Mouse (Mus musculus) bone marrow macrophage, adult 2 months (primary cell): Measurements from ENCODE around the gene Tnfsf12. TPM values are rescaled to one million over a fixed set of nuclear protein-coding genes. Genes with fewer than 3 reads are reported as not detected.

Experiments
- H3K27ac ChIP-seq: 2 replicates; pipeline ENCODE4 v1.5.1; 2012; ENCODE audit warnings: low read depth, low read length; ENCODE audit not compliant: insufficient read depth
- H3K4me1 ChIP-seq: 2 replicates; pipeline ENCODE4 v1.6.1; 2012; ENCODE audit warnings: low read length; ENCODE audit not compliant: control insufficient read depth, insufficient read depth
- H3K4me3 ChIP-seq: 2 replicates; pipeline ENCODE4 v1.5.1; 2012; ENCODE audit warnings: mild to moderate bottlenecking, low read length, moderate library complexity; ENCODE audit not compliant: insufficient read depth
- CTCF ChIP-seq: IDR thresholded peaks from 2 replicates; pipeline ENCODE4 v1.5.1; 2012; ENCODE audit warnings: low read depth, mild to moderate bottlenecking, low read length, moderate library complexity
- POLR2A ChIP-seq: IDR thresholded peaks from 2 replicates; pipeline ENCODE4 v1.6.1; 2012; ENCODE audit warnings: mild to moderate bottlenecking, low read depth, low read length, borderline replicate concordance
- polyA plus RNA-seq: library from polyadenylated mRNA; stranded (reverse); fragments of >200 nt; gene quantifications from 2 replicates; pipeline ENCODE4 v1.2.4, GENCODE M21; 2012; ENCODE audit not compliant: missing spikeins, insufficient read depth, insufficient read length

The Tnfsf12 gene
- polyA plus RNA-seq, 1 experiment, result 97.6 TPM

DNA sequence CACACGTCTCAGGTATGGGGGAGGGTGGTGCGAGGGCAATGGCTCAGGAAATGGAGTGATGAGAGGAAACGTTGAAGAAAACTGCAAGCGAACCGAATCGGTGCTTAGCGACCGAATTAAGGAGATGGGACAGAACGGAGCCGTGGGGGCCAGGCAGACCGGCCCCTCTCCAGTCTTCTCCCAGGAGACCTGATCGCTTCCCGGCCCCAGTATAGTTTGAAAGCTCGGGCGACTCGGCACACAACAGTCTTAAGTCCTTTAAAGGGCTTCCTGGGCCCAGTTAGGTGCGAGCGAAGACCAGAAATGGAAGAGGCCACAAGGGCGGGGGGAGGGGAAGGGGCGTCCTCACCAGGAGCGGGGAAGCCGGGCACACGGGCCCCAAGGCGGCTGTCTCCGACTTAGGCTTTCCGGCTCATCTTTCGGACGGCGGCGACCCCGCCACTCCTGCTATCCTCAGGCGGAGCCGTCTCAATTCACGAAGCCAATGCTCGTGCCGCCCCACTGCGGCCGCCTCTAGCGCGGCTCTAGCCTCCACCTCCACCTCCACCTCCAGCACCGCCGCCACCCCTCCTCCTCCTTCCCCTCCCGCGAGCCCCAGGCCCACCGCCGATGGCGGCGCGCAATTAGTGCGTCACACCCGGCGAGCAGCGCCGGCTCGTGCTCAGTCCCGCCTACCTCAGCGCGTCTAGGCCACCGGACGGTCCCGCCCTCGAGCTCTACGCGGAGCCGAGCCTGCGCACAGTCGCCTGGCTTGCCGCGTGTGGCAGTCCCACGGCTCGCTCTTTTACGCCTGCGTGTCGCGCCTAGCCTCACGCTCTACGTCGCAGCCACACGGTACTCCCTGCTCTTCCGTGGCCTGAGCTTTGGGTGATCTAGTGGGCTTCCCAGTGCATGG, 14.1 kb downstream of the Tnfsf12 start, which contains the start of gene Senp3:
Gene Senp3 (minus strand): TSS at position 771 of the 895 bp plus-strand sequence.
- H3K4me3 ChIP-seq, result peak within 1 kb of the TSS; percentile 79
- H3K4me1 ChIP-seq, result peaks cover 52% of the 10 kb centered on the region
- H3K27ac ChIP-seq, result peak within 1 kb of the TSS; percentile 62
- TF ChIP-seq POLR2A (no peak), CTCF (no peak)

DNA sequence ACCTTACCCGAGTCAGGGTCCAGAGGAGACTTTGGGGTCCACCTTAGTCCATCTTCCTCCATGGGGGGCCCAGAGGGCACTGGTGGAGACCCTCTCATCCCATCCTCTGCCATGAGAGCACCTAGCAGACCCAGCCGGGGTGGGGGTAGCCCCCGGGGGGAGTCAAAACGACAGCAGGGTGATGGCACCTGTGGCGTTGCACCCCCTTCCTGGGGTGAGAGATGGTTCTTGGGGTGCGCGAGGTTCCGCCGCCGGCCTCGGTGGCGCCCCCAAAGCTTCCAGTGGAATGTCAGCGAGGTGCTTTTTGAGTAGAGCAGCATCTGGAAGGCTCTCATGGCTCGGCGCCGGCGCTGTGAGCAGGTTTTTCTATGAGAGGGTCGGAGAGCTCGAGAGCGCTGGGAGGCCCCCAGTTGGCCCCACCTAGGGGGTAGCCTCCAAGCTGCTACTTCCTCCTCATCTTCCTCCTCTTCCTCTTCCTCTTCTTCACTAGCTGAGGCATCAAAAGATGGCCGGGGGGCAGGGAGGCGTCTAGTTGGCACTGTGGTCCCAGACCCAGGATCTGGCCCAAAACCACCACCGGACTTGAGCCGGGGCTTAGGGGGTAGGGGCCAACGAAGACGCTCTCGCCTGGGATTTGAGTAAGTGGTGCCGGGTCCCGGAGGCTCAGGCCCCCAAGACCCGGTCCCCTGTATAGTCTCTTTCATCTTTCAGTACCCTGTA, 15.4 kb downstream of the Tnfsf12 start:
- Histone ChIP-seq H3K4me3 (peak overlapping the region; percentile 79), H3K4me1 (peaks cover 43% of the 10 kb centered on the region), H3K27ac (peak overlapping the region; percentile 50)
- TF ChIP-seq CTCF, result no peak
- no peak for TF ChIP-seq POLR2A

DNA sequence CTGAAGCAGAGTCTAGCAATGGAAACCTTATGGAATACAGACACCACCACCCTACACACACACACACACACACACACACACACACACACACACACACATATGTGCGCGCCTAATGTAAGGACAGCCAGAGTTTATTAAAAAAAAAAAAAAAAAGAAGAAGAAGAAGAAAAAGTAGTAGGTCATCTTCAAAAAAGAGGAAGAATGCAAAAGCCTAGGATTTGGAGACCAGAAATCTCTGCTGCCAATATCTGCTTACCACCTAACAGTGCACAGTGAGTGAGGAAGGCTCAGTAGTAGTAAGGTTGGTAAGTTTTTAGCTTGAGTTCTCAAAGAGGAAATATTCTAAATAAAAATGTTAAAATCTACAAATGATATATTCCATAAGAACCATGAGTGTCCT, 16.5 kb downstream of the Tnfsf12 start:
- Histone ChIP-seq H3K4me1 (peaks cover 33% of the 10 kb centered on the region), H3K27ac (peak overlapping the region; percentile 60), H3K4me3 (peak overlapping the region; percentile 28; the same call in 1 of the 2 replicates)
- TF ChIP-seq CTCF, result no peak
- TF ChIP-seq POLR2A, result no peak

DNA sequence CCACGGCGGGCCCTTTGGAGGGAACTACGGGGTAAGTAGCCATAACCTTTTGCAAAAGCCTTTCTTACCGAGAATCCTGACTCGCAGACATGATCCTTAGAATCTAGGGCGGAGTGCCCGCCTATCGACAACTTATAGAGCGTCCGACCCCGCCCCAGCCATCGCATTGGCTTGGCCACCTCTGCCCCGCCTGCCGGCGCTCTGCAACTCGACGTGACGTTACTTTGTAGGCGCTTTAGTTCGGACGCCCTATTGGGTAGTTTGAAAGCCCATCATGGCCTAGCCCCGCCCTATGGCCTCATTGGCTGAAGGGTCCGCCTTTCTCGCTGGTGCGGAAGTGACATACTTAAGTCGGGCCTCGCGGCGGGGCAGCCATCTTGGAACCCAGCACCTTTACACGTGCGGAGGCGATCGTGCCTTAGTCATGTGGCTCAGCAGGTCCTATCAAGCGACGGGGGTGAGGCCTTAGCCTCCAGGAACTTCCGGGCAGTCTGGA, 23.4 kb downstream of the Tnfsf12 start, which contains the start of gene Eif4a1:
Gene Eif4a1 (minus strand): TSS at position 213 of the 496 bp plus-strand sequence.
- TF ChIP-seq CTCF (no peak), POLR2A (peak; percentile 95)
- Histone ChIP-seq H3K27ac (peak within 1 kb of the TSS; percentile 94), H3K4me1 (peaks cover 11% of the 10 kb centered on the region; the same call in 1 of the 2 replicates), H3K4me3 (peak within 1 kb of the TSS; percentile 100)

DNA sequence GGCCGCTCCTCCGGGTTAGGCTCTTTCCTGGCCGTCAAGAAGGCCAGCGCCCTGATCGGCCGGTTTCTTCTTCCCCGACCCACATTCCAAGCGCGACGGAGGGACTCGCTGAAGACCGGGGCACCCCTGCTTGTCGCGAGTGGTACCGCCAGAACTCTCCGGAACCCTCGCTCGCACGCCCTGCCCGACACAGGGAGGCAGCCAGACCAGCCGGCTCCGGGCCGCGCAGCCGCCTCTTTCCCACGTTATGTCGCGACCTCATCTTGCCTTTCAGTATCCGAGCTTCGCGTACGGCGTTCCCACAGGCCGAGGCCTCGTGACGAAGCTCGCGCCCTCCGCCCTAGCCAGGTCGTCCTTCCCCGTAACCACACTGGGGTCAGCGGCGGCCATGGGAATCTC, 23.9 kb downstream of the Tnfsf12 start:
- Histone ChIP-seq H3K4me1 (peaks cover 11% of the 10 kb centered on the region; the same call in 1 of the 2 replicates), H3K27ac (peak overlapping the region; percentile 94), H3K4me3 (peak overlapping the region; percentile 100)
- no peak for TF ChIP-seq CTCF
- TF ChIP-seq POLR2A, result no peak

DNA sequence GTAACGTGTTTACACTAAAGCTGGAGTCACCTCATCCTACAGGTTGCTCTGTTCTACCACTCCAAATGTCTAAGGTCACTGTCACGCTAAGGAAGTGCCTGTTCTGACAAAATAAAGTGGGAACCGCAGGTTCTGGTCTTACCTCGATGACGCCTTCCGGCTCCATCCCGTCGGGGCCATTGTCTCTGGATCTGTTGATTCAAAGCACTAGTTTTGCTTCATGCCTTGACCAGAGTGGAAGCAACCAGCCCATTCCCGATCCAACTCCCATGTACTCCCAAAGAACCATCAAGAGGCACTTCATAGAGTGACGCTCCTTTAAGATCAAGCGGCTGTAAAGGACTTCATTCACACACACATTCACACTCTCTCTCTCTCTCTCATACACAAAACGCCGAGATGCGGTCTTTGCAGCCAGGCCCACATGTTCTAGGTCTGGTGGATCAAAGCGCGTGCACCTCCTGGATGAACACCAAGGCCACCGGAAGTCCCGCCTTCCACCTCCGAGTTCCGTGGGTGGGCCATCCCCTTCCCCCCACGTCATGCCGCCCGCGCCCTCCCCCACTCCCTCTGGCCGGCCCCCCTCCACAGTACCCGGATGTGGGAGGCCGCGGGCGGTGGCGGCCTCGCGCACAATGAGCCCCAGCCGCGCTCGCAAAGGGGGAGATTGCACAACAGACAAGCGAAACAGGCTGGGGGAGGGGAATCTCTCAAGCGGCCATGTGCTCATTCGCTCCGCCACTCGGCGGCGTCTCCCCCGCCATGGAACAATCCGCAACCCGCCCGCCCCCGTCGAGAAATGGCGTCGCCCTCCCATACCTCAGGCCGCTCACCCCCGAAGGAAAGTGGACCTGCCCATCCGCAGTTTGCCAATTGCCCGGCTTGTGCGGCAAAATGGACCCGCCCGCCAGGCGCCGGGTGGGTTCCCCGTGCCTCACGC, 24.6 kb downstream of the Tnfsf12 start:
- Histone ChIP-seq H3K27ac (peak overlapping the region; percentile 94), H3K4me3 (peak overlapping the region; percentile 100), H3K4me1 (peaks cover 14% of the 10 kb centered on the region; the same call in 1 of the 2 replicates)
- TF ChIP-seq CTCF (no peak), POLR2A (no peak; the same call in 1 of the 2 replicates)

DNA sequence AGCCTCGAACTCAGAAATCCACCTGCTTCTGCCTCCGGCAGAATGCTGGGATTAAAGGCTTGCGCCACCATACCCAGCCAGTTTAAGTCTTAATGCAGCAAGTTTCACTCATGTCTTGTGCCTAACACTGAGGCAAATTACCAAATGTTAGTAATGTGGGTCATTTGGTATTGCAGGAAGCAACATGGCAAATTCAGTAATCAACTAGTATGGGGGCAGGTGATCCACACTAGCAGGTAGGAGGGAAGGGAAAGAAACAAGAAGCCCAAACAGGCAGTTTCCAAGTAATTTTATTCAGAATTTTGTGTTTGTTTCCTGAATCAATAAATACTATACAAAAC, 29.0 kb downstream of the Tnfsf12 start:
- TF ChIP-seq CTCF, result no peak
- TF ChIP-seq POLR2A, result no peak
- Histone ChIP-seq H3K4me1 (peaks cover 20% of the 10 kb centered on the region), H3K27ac (peak overlapping the region; percentile 83), H3K4me3 (no peak overlapping the region)

DNA sequence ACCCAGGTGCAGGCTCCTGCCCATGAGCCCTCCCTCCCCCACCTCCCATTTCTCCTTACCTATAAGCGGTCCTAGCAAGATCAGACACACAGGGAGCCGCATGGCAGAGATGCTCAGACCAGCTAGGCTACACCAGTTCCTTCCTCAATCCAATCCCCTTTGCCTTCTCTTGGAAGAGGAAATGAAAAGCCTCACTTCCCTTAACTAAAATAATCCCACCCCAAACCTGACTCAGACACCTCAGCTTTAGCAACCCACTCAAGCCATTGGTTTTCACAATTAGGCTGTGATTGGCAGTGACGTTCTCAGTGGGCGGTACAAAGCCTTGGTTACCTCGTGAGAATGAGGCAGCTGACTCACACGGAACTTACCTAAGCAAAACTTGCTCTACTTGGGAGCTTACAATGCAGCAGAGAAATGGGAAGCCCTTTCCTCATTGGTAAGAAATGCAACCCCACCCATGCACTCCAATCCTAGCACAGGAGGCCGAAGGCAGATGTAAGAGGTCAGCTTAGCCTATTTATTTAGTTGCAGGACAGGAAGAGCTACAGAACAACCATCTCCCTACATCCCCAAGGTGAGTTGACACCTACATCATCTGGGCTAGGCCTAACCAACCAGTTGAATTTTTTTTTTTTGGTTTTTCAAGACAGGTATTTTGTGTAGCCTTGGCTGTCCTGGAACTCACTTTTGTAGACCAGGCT, 29.5 kb downstream of the Tnfsf12 start, which contains the start of gene Cd68:
Gene Cd68 (minus strand): TSS at position 193 of the 704 bp plus-strand sequence.
- no peak for TF ChIP-seq CTCF
- TF ChIP-seq POLR2A, result no peak
- peak within 1 kb of the TSS; percentile 96 for H3K27ac ChIP-seq
- H3K4me1 ChIP-seq, result peaks cover 20% of the 10 kb centered on the region
- peak within 1 kb of the TSS; percentile 90 for H3K4me3 ChIP-seq
